Mouse (Mus musculus): ENCODE data around the gene Marveld3.

Marveld3 gene

GRCm38 (mm10) chr8:109904928-109905668, 56.9 kb downstream of the Marveld3 start:
- in situ Hi-C loops (cut with MboI; ENCODE audit: low sequenced_read_pairs), result no loop called here

- in situ Hi-C loops (cut with MboI; ENCODE audit: low sequenced_read_pairs), result no loop called here
Observed at GRCm38 (mm10) chr8:109903909-109904469, 58.0 kb downstream of the Marveld3 start.

- in situ Hi-C loops (cut with MboI; ENCODE audit: low sequenced_read_pairs), result no loop called here
Observed at GRCm38 (mm10) chr8:109902379-109902778, 59.6 kb downstream of the Marveld3 start.
